Mouse (Mus musculus): ENCODE results near the gene Kcnj12. TPM values are rescaled to one million over a fixed set of nuclear protein-coding genes. Genes with fewer than 3 reads are reported as not detected.

Gene Kcnj12
- total and polyA plus RNA-seq, 3 experiments, result not detected

GRCm38 (mm10) chr11:61005345-61005744, 17.0 kb upstream of the Kcnj12 start:
- in situ Hi-C loops (cut with MboI; ENCODE audit: low pct_ligation_motif_present, low pct_unique_long_range_greater_than_20kb, low sequenced_read_pairs), result no loop called here
- TF ChIP-seq CHD1 (IDR thresholded peaks at IDR 0.05; ENCODE audit: low read depth, low read length) (no peak), NELFE (IDR thresholded peaks at IDR 0.05; ENCODE audit: low read depth, low read length) (no peak), MXI1 (IDR thresholded peaks at IDR 0.05; ENCODE audit: low read depth, low read length) (no peak), UBTF (IDR thresholded peaks at IDR 0.05; ENCODE audit: low read depth, low read length) (no peak), GABPA (IDR thresholded peaks at IDR 0.05; ENCODE audit: insufficient replicate concordance, low read depth, low read length) (no peak), JUN (IDR thresholded peaks at IDR 0.05; ENCODE audit: insufficient read depth, low read depth, low read length) (no peak), PAX5 (IDR thresholded peaks at IDR 0.05; ENCODE audit: low read length) (no peak), HCFC1 (IDR thresholded peaks at IDR 0.05; ENCODE audit: low read depth, low read length) (no peak), USF1 (IDR thresholded peaks at IDR 0.05; ENCODE audit: low read depth, low read length) (no peak), TBP (conservative IDR thresholded peaks at IDR 0.05; ENCODE audit: low read depth, low read length) (no peak), MAX (IDR thresholded peaks at IDR 0.05; ENCODE audit: low read length) (no peak), EP300 (IDR thresholded peaks at IDR 0.05; ENCODE audit: low read length) (no peak), MAZ (IDR thresholded peaks at IDR 0.05; ENCODE audit: low read depth, low read length) (no peak), ZC3H11A (IDR thresholded peaks at IDR 0.05; ENCODE audit: low read depth, low read length) (no peak), MAFK (IDR thresholded peaks at IDR 0.05; ENCODE audit: insufficient replicate concordance, low read length) (no peak), ETS1 (conservative IDR thresholded peaks at IDR 0.05; ENCODE audit: low read depth, low read length) (no peak), CHD2 (IDR thresholded peaks at IDR 0.05; ENCODE audit: low read length) (no peak)

GRCm38 (mm10) chr11:61011736-61012294, 10.5 kb upstream of the Kcnj12 start:
- Histone ChIP-seq H3K79me2 (replicated peaks; ENCODE audit: control insufficient read depth, extremely low read depth, insufficient read depth, poor library complexity, severe bottlenecking) (no peaks in the 10 kb centered on the region), H3K27ac (ENCODE audit: insufficient read depth, low read depth) (no peak overlapping the region), H3K4me2 (ENCODE audit: insufficient read depth, low read depth, poor library complexity, severe bottlenecking) (peak overlapping the region; percentile 18; the same call in 1 of the 2 replicates), H3K4me3 (replicated peaks in 1 of 3; ENCODE audit: low read depth in 2 of 3, low read length in 2 of 3, poor library complexity in 1 of 3) (no peak overlapping the region), H3K27me3 (replicated peaks) (no peaks in the 10 kb centered on the region), H3K4me1 (ENCODE audit: control insufficient read depth in 1 of 2, insufficient read depth in 2 of 2) (peaks cover 4 to 9% of the 10 kb centered on the region in 2 experiments; a peak in 3 of 4 replicates), H3K36me3 (replicated peaks in 1 of 2; ENCODE audit: control insufficient read depth in 1 of 2, insufficient read depth in 1 of 2, low read length in 1 of 2) (no peaks in the 10 kb centered on the region), H3K9ac (ENCODE audit: insufficient read depth, low read depth) (no peak overlapping the region), H3K9me3 (replicated peaks; ENCODE audit: low read length) (no peaks in the 10 kb centered on the region)
- dilution Hi-C loops (cut with MboI; ENCODE audit: extremely low pct_ligation_motif_present, extremely low pct_unique_long_range_greater_than_20kb, low sequenced_read_pairs), result no loop called here
- TF ChIP-seq BHLHE40 (IDR thresholded peaks at IDR 0.05; ENCODE audit: low read depth, low read length) (no peak), EP300 (IDR thresholded peaks at IDR 0.05; ENCODE audit: low read length) (0 out of 2 replicates have a peak, but pooled peaks have one; percentile 28), ZNF384 (IDR thresholded peaks at IDR 0.05; ENCODE audit: low read depth, low read length) (no peak)
- in situ Hi-C loops (cut with MboI; ENCODE audit: low pct_ligation_motif_present, low pct_unique_long_range_greater_than_20kb, low sequenced_read_pairs), result no loop called here
- DNase-seq (ENCODE audit: extremely low read depth), result no peak

More at GRCm38 (mm10) chr11:61005345-61005744, 17.0 kb upstream of the Kcnj12 start:
- dilution Hi-C loops (cut with MboI; ENCODE audit: extremely low pct_ligation_motif_present, extremely low pct_unique_long_range_greater_than_20kb, low sequenced_read_pairs), result no loop called here
- Histone ChIP-seq H3K79me2 (replicated peaks; ENCODE audit: control insufficient read depth, extremely low read depth, insufficient read depth, poor library complexity, severe bottlenecking) (no peaks in the 10 kb centered on the region), H3K36me3 (replicated peaks in 1 of 2; ENCODE audit: control insufficient read depth in 1 of 2, insufficient read depth in 1 of 2, low read length in 1 of 2) (no peaks in the 10 kb centered on the region), H3K9me3 (replicated peaks; ENCODE audit: low read length) (no peaks in the 10 kb centered on the region), H3K27ac (ENCODE audit: insufficient read depth, low read depth) (no peak overlapping the region), H3K4me1 (ENCODE audit: control insufficient read depth in 1 of 2, insufficient read depth in 2 of 2) (peaks cover 0 to 7% of the 10 kb centered on the region in 2 experiments; a peak in 2 of 4 replicates), H3K27me3 (replicated peaks) (peaks cover 2% of the 10 kb centered on the region), H3K9ac (ENCODE audit: insufficient read depth, low read depth) (no peak overlapping the region), H3K4me3 (replicated peaks in 1 of 3; ENCODE audit: low read depth in 2 of 3, low read length in 2 of 3, poor library complexity in 1 of 3) (no peak overlapping the region), H3K4me2 (ENCODE audit: insufficient read depth, low read depth, poor library complexity, severe bottlenecking) (no peak overlapping the region)
- DNase-seq (ENCODE audit: extremely low read depth), result no peak
